15 mouse cellular contexts compared by ENCODE assay signal in genomic region chr2:141056685-141057454, GRCm38 (mm10).
DNase-seq lines count a peak whose midpoint lies in the region; ATAC-seq and TF ChIP-seq lines count a peak whose summit lies in the region.
"Had no signal": no experiment of that assay in that cellular context is flagged by ENCODE, and none has a peak within 500 bp of the region (broad histone marks: within the 10 kb centered on the region; RNA-seq: fewer than 3 reads in every experiment).

No protein-coding gene starts in this region.

- H3K27me3 ChIP-seq in forebrain, embryonic 13.5 days = no peaks in the 10 kb centered on the region
- H3K27me3 ChIP-seq in hindbrain, embryonic 15.5 days = no peaks in the 10 kb centered on the region
- H3K27me3 ChIP-seq in neural tube, embryonic 13.5 days = no peaks in the 10 kb centered on the region
- H3K27me3 ChIP-seq in thymus, adult 2 months (ENCODE audit: control insufficient read depth, insufficient read depth, low read length) = no peaks in the 10 kb centered on the region
- H3K27me3 ChIP-seq: embryonic facial prominence, embryonic 15.5 days had no signal

- H3K9me3 ChIP-seq in forebrain, embryonic 13.5 days (replicated peaks) = no peaks in the 10 kb centered on the region
- no peaks in the 10 kb centered on the region for H3K9me3 ChIP-seq in hindbrain, embryonic 15.5 days
- H3K9me3 ChIP-seq in neural tube, embryonic 13.5 days = no peaks in the 10 kb centered on the region
- H3K9me3 ChIP-seq: embryonic facial prominence, embryonic 15.5 days had no signal

- no peak for TF ChIP-seq POLR2A in thymus, adult 2 months (IDR thresholded peaks at IDR 0.05; ENCODE audit: control insufficient read depth, extremely low read depth, insufficient read depth, low read length, poor library complexity)

- peaks cover 14% of the 10 kb centered on the region for H3K4me1 ChIP-seq in forebrain, embryonic 13.5 days
- H3K4me1 ChIP-seq in hindbrain, embryonic 15.5 days (replicated peaks) = no peaks in the 10 kb centered on the region
- H3K4me1 ChIP-seq in neural tube, embryonic 13.5 days (replicated peaks) = peaks cover 8% of the 10 kb centered on the region
- H3K4me1 ChIP-seq in thymus, adult 2 months (replicated peaks; ENCODE audit: control insufficient read depth, insufficient read depth, low read length) = no peaks in the 10 kb centered on the region
- H3K4me1 ChIP-seq: embryonic facial prominence, embryonic 15.5 days had no signal

- WGBS in forebrain, embryonic 13.5 days = 3% methylated on average over 4 of the region's 4 CpGs
- 10% methylated on average over 4 of the region's 4 CpGs for WGBS in hindbrain, embryonic 15.5 days
- WGBS in neural tube, embryonic 13.5 days = 14% methylated on average over 4 of the region's 4 CpGs
- WGBS in thymus, adult 2 months = 76% methylated on average over 4 of the region's 4 CpGs

- H3K4me3 ChIP-seq in forebrain, embryonic 13.5 days = no peak overlapping the region
- no peak overlapping the region for H3K4me3 ChIP-seq in hindbrain, embryonic 15.5 days
- H3K4me3 ChIP-seq in neural tube, embryonic 13.5 days = no peak overlapping the region
- no peak overlapping the region for H3K4me3 ChIP-seq in thymus, adult 2 months (ENCODE audit: control insufficient read depth, insufficient read depth, low read length)
- H3K4me3 ChIP-seq: embryonic facial prominence, embryonic 15.5 days; left cerebral cortex, adult 2 months; myocyte had no signal

- peak; percentile 88 for ATAC-seq in forebrain, embryonic 13.5 days
- peak; percentile 69; the same call in 1 of the 2 replicates for ATAC-seq in hindbrain, embryonic 15.5 days (ENCODE audit: low FRiP score, low read depth)
- peak; percentile 61 for ATAC-seq in neural tube, embryonic 13.5 days (ENCODE audit: low read depth)
- ATAC-seq: liver, postnatal 0 days had no signal

- H3K36me3 ChIP-seq in forebrain, embryonic 13.5 days (ENCODE audit: poor library complexity, severe bottlenecking) = no peaks in the 10 kb centered on the region
- H3K36me3 ChIP-seq in hindbrain, embryonic 15.5 days = no peaks in the 10 kb centered on the region
- H3K36me3 ChIP-seq in neural tube, embryonic 13.5 days = no peaks in the 10 kb centered on the region
- H3K36me3 ChIP-seq in thymus, adult 2 months (ENCODE audit: control insufficient read depth, insufficient read depth, low read length) = no peaks in the 10 kb centered on the region
- H3K36me3 ChIP-seq: embryonic facial prominence, embryonic 15.5 days had no signal

- DNase-seq in embryo, embryonic 10.5 days (ENCODE audit: low spot score) = peak; percentile 49
- no peak for DNase-seq in embryo, embryonic 10 days (ENCODE audit: low spot score)
- no peak for DNase-seq in gastrocnemius, postnatal 4 days (ENCODE audit: low spot score in 2 of 2)
- no peak for DNase-seq in thymus, adult 2 months
- DNase-seq in heart, adult 11 months = no peak
- DNase-seq: cerebellum, adult 9-11 months; kidney, postnatal 4 days; liver, postnatal 0 days had no signal

- H3K4me2 ChIP-seq in forebrain, embryonic 13.5 days = peak overlapping the region; percentile 12
- 0 out of 2 replicates have a peak overlapping the region, but pooled peaks have one; percentile 13 for H3K4me2 ChIP-seq in hindbrain, embryonic 15.5 days
- H3K4me2 ChIP-seq in neural tube, embryonic 13.5 days = no peak overlapping the region
- H3K4me2 ChIP-seq: embryonic facial prominence, embryonic 15.5 days had no signal

- peak overlapping the region; percentile 3; the same call in 1 of the 2 replicates for H3K9ac ChIP-seq in forebrain, embryonic 13.5 days
- H3K9ac ChIP-seq in hindbrain, embryonic 15.5 days = no peak overlapping the region
- H3K9ac ChIP-seq in neural tube, embryonic 13.5 days = no peak overlapping the region
- H3K9ac ChIP-seq: embryonic facial prominence, embryonic 15.5 days; liver, postnatal 0 days had no signal

- no peak for TF ChIP-seq CTCF in thymus, adult 2 months (IDR thresholded peaks at IDR 0.05; ENCODE audit: borderline replicate concordance, control insufficient read depth, extremely low read depth, insufficient read depth, low read length, poor library complexity)

- H3K27ac ChIP-seq in forebrain, embryonic 13.5 days = 0 out of 2 replicates have a peak overlapping the region, but pooled peaks have one; percentile 27
- H3K27ac ChIP-seq in hindbrain, embryonic 15.5 days (replicated peaks) = peak overlapping the region; percentile 14; the same call in 1 of the 2 replicates
- no peak overlapping the region for H3K27ac ChIP-seq in neural tube, embryonic 13.5 days (replicated peaks)
- no peak overlapping the region for H3K27ac ChIP-seq in thymus, adult 2 months (ENCODE audit: control insufficient read depth, insufficient read depth, low read length)
- H3K27ac ChIP-seq: embryonic facial prominence, embryonic 15.5 days; left cerebral cortex, adult 2 months; macrophage had no signal

Comparison
In these comparisons a context has a peak if more than half of its experiments do, and no peak if none do; other contexts are left out.
1. H3K27ac ChIP-seq: peak in forebrain, embryonic 13.5 days (single experiment) and hindbrain, embryonic 15.5 days (single experiment); none in neural tube, embryonic 13.5 days (single experiment) and thymus, adult 2 months (single experiment).
2. Peak in every context shown above with its lines, with median percentiles within 50 percentile points of each other: ATAC-seq.